Mouse (Mus musculus) neural tube, embryonic 10.5 days (tissue): Measurements from ENCODE around the gene Rnf123.
A peak's percentile ranks its signal among the peaks of the same experiment; 100 is the strongest.

Experiments used
- DNase-seq: peaks from one replicate; pipeline ENCODE4 v3.0.0-alpha.2; 2017; ENCODE audit warnings: low spot score; ENCODE audit errors: extremely low spot score

Gene Rnf123

GRCm38 (mm10) chr9:108104766-108105548, 21.8 kb upstream of the Rnf123 start:
- DNase-seq = peak; percentile 48

- DNase-seq = no peak
Measured at GRCm38 (mm10) chr9:108099619-108100018, 16.5 kb upstream of the Rnf123 start.

GRCm38 (mm10) chr9:108095949-108096712, 13.0 kb upstream of the Rnf123 start:
- DNase-seq = no peak

GRCm38 (mm10) chr9:108095518-108095917, 12.4 kb upstream of the Rnf123 start:
- peak; percentile 61 for DNase-seq

GRCm38 (mm10) chr9:108094998-108095411, 11.9 kb upstream of the Rnf123 start:
- DNase-seq = no peak

GRCm38 (mm10) chr9:108094184-108094941, 11.2 kb upstream of the Rnf123 start, which contains the start of gene Apeh:
Apeh (minus strand) TSS chr9:108094606.
- DNase-seq = peak; percentile 94

- no peak for DNase-seq
Measured at GRCm38 (mm10) chr9:108093586-108093985, 10.4 kb upstream of the Rnf123 start.

GRCm38 (mm10) chr9:108090611-108091120, 7.5 kb upstream of the Rnf123 start:
- no peak for DNase-seq

- DNase-seq = no peak
Measured at GRCm38 (mm10) chr9:108085261-108085660, 2.1 kb upstream of the Rnf123 start.

GRCm38 (mm10) chr9:108083561-108083960, 415 bp upstream of the Rnf123 start:
- DNase-seq = no peak

GRCm38 (mm10) chr9:108082549-108082948, 597 bp downstream of the Rnf123 start:
- no peak for DNase-seq

- DNase-seq = no peak
Measured at GRCm38 (mm10) chr9:108080168-108080567, 3.0 kb downstream of the Rnf123 start, which contains the start of gene Mst1. Mst1 (plus strand) TSS chr9:108080436.

GRCm38 (mm10) chr9:108073141-108073930, 9.8 kb downstream of the Rnf123 start:
- DNase-seq = no peak

GRCm38 (mm10) chr9:108072481-108072924, 10.6 kb downstream of the Rnf123 start:
- no peak for DNase-seq

- DNase-seq = no peak
Measured at GRCm38 (mm10) chr9:108071801-108072200, 11.3 kb downstream of the Rnf123 start.

GRCm38 (mm10) chr9:108069529-108069928, 13.6 kb downstream of the Rnf123 start:
- DNase-seq = no peak

- DNase-seq = no peak
Measured at GRCm38 (mm10) chr9:108069007-108069406, 14.1 kb downstream of the Rnf123 start.

- peak; percentile 92 for DNase-seq
Measured at GRCm38 (mm10) chr9:108067900-108068299, 15.2 kb downstream of the Rnf123 start.

- DNase-seq = no peak
Measured at GRCm38 (mm10) chr9:108067199-108067598, 15.9 kb downstream of the Rnf123 start.

- DNase-seq = no peak
Measured at GRCm38 (mm10) chr9:108065491-108066011, 17.6 kb downstream of the Rnf123 start.
